Mouse (Mus musculus) heart, postnatal 25 days (tissue): ENCODE measurements around the gene Metrn. TPM values are rescaled to one million over a fixed set of nuclear protein-coding genes. Genes with fewer than 3 reads are reported as not detected.
"Not testable (repeated sequence)": the region's sequence is repeated elsewhere in the genome, so short reads cannot be mapped to it uniquely, and the experiment has no call there.

Source experiments
- DNase-seq: peaks from one replicate; pipeline ENCODE4 v3.0.0; 2022; ENCODE audit warnings: low spot score
- intact Hi-C: fragments of 180-260 bp; cut with DNase I; formaldehyde crosslinking; loops from one replicate; pipeline ENCODE4 v1.15.1; 2025
- total RNA-seq, 2 experiments: library from RNA; stranded (reverse); gene quantifications; 2 replicates each; pipeline ENCODE4 v1.2.3; 2021

Gene Metrn
- total RNA-seq, 2 experiments from 2014 or later, result 74.4 to 75.1 TPM

- no peak for DNase-seq
- intact Hi-C loops, result no loop called here
Measured at GRCm38 (mm10) chr17:25810890-25811289, 14.0 kb upstream of the Metrn start.

- intact Hi-C loops, result loop anchor here (10.0 kb wide), 1 partner anchor 335 kb away; no protein-coding TSS in a partner anchor
- DNase-seq, result no peak
Measured at GRCm38 (mm10) chr17:25809606-25810340, 12.8 kb upstream of the Metrn start.

- peak; percentile 51 for DNase-seq
Measured at GRCm38 (mm10) chr17:25808789-25809605, 12.1 kb upstream of the Metrn start, which contains the start of gene Fbxl16. Gene Fbxl16, plus strand, starts transcription at chr17:25809085.

GRCm38 (mm10) chr17:25808028-25808427 is 11.1 kb upstream of the Metrn start:
- intact Hi-C loops, result loop anchor here (10.0 kb wide), 1 partner anchor 333 kb away; no protein-coding TSS in a partner anchor
- DNase-seq, result no peak

More at GRCm38 (mm10) chr17:25808789-25809605, 12.1 kb upstream of the Metrn start, which contains the start of gene Fbxl16:
- intact Hi-C loops, result loop anchor here (10.0 kb wide), 1 partner anchor 334 kb away; no protein-coding TSS in a partner anchor

- DNase-seq, result not testable (repeated sequence)
- intact Hi-C loops, result loop anchor here (10.0 kb wide), 1 partner anchor 333 kb away; no protein-coding TSS in a partner anchor
Measured at GRCm38 (mm10) chr17:25807452-25807851, 10.5 kb upstream of the Metrn start.

GRCm38 (mm10) chr17:25806507-25806906 is 9.6 kb upstream of the Metrn start:
- DNase-seq, result no peak
- intact Hi-C loops, result loop anchor here (10.0 kb wide), 1 partner anchor 332 kb away; no protein-coding TSS in a partner anchor

- DNase-seq, result no peak
- intact Hi-C loops, result loop anchor here (10.0 kb wide), 1 partner anchor 328 kb away; no protein-coding TSS in a partner anchor
Measured at GRCm38 (mm10) chr17:25802825-25803517, 6.0 kb upstream of the Metrn start.

GRCm38 (mm10) chr17:25801029-25801428 is 4.1 kb upstream of the Metrn start:
- no peak for DNase-seq

GRCm38 (mm10) chr17:25796211-25796771 is 645 bp downstream of the Metrn start:
- no peak for DNase-seq

More at GRCm38 (mm10) chr17:25801029-25801428, 4.1 kb upstream of the Metrn start:
- intact Hi-C loops, result loop anchor here (1.0 to 10.0 kb wide), 3 partner anchors 28 to 326 kb away; partner anchors contain the start of gene Narfl

GRCm38 (mm10) chr17:25795609-25796092 is 1.3 kb downstream of the Metrn start, which contains the start of gene AC134908.4:
Gene AC134908.4, minus strand, starts transcription at chr17:25795659.
- intact Hi-C loops, result loop anchor here (2.0 kb wide), 1 partner anchor 27 kb away; the partner anchor contains the start of gene Wdr24
- DNase-seq, result no peak

More at GRCm38 (mm10) chr17:25796211-25796771, 645 bp downstream of the Metrn start:
- intact Hi-C loops, result loop anchor here (2.0 kb wide), 1 partner anchor 27 kb away; the partner anchor contains the start of gene Wdr24

- no peak for DNase-seq
- intact Hi-C loops, result no loop called here
Measured at GRCm38 (mm10) chr17:25794998-25795397, 1.9 kb downstream of the Metrn start.

GRCm38 (mm10) chr17:25794197-25794596 is 2.7 kb downstream of the Metrn start:
- intact Hi-C loops, result no loop called here
- DNase-seq, result no peak

- intact Hi-C loops, result no loop called here
- DNase-seq, result peak; percentile 61
Measured at GRCm38 (mm10) chr17:25792615-25793014, 4.3 kb downstream of the Metrn start, which contains the start of gene Fam173a. Gene Fam173a, minus strand, starts transcription at chr17:25792901.

- intact Hi-C loops, result no loop called here
- DNase-seq, result peak; percentile 65
Measured at GRCm38 (mm10) chr17:25791843-25792527, 5.0 kb downstream of the Metrn start.

- no peak for DNase-seq
- intact Hi-C loops, result no loop called here
Measured at GRCm38 (mm10) chr17:25791320-25791842, 5.6 kb downstream of the Metrn start.

- intact Hi-C loops, result no loop called here
- DNase-seq, result no peak
Measured at GRCm38 (mm10) chr17:25786781-25787504, 10.0 kb downstream of the Metrn start.

GRCm38 (mm10) chr17:25786280-25786679 is 10.7 kb downstream of the Metrn start, which contains the start of gene Ccdc78:
Gene Ccdc78, plus strand, starts transcription at chr17:25786580.
- DNase-seq, result no peak
- intact Hi-C loops, result no loop called here
